Mouse (Mus musculus): Measurements from ENCODE around the gene Tbc1d22a.

DNA sequence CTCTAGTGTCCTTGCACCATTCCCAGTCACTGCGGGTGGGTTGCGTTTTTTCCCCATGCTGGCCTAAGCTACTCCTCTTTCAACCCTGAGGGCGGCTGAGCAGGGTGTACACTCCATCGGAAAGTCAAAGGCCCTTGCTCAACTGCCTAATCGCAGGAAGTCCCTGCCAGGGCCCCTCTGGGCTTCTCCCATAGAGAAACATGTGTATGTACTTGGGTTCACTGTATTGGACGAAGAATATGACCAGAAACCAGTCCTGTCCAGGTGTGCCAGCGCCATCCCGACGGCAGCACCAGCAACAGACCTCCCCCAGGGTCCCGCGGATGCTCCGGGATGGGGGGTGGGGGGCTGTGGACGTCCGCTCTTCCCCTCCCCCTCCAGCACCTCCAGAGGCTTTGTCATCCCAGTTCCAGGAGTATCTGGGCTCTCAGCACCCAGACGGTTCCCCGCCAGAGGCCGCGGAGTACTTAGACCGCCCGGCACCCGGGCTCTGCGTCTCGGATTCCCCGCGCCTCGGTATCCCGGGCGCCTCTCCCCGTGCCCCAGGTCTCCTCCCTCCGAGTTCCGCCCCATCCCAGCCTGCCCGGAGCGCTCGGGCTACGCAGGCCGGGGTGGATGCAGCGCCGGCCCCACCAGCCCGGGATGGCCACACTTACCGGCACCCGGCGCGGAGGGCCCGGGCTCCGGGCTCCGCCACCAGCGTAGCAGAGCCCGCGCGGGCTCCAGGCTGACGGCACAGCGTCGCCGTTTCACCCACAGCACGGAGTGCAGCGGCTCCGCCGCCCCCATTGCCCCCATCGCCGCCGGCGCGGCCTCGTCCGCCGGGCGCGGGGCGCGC is 29.2 kb upstream of the Tbc1d22a start:
- no peak for TF ChIP-seq POLR2A (IDR thresholded peaks at IDR 0.05; ENCODE audit: borderline replicate concordance, control insufficient read depth, low read depth, low read length)
- TF ChIP-seq CTCF (IDR thresholded peaks at IDR 0.05; ENCODE audit: control insufficient read depth, insufficient read depth, low read length) = no peak

Data from bone marrow, adult 2 months (tissue).